Mouse (Mus musculus) testis, adult 2 months (tissue): ENCODE results near the gene Gm9821.

Experiments used
- CTCF ChIP-seq: fragments of 200-500 bp; IDR thresholded peaks from 2 replicates; pipeline ENCODE4 v1.5.1; 2012; ENCODE audit warnings: low read depth, mild to moderate bottlenecking, inconsistent platforms, low read length, moderate library complexity; ENCODE audit not compliant: control insufficient read depth, insufficient read depth, insufficient replicate concordance
- POLR2A ChIP-seq: fragments of 200-500 bp; IDR thresholded peaks from 2 replicates; pipeline ENCODE4 v1.6.1; 2012; ENCODE audit warnings: low read depth, mild to moderate bottlenecking, inconsistent platforms, low read length, moderate library complexity; ENCODE audit not compliant: control insufficient read depth

DNA sequence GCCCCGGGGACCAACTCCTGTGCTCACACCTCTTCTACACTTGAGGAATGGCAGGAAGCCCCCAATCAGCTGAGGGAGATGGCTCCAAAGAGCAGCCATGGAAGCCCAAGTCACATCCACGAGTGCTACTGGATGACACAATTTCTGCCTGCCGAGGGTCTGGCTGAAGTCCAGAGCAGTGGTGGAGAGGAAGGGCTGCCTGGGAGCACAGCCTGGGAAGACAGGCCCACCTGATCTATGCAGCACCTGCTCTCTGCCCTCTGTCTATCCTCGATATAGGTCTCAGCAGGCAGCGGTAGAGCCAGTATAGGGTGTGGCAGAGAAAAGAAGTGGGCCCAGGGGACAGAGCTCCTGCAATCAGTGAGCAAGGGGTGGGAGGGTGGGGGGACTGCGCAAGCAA, 1.3 kb downstream of the Gm9821 start:
- TF ChIP-seq CTCF, result no peak
- no peak for TF ChIP-seq POLR2A
